Mouse (Mus musculus): ENCODE measurements around the gene Zbp1. TPM values are rescaled to one million over a fixed set of nuclear protein-coding genes. Genes with fewer than 3 reads are reported as not detected.

The Zbp1 gene
- polyA plus RNA-seq (2014; fragmentation: Nextera tagmentation; extraction: Ambion mirVana) = not detected in 2 replicates

DNA sequence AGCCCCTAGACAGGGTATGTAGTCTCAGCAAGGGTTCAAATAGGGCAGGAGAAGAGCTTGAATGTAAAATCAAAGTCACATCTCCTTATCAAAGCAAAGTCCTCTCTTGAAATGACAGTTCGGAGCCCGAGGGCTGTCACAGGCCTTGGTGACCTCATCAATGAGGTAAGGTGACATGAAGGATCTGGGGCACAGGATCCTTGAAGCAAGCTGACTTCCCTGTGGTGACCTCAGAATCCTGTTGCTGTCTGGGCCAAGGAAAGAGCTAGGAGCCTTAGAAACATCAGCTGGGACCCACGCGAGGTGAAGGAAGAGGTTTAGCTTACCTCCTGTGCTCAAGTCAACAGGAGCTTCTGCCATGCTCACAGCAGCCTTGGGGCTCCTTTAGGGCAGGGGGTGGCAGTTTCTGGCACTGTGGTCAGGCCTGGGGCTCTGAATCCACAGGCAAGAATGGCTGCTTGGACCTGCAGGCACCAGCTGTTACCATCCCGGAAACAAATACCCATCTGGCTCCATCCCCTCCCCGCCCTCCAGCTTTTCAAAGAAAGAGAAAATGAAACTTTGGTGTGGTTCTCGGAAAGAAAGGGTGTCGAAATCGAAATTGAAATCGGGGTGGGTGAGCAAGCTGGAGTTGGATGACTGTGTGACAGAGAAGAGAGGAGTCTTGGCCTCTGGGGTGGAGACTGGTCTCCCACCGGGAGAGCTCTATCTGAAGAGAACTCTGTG lies at the start of gene Zbp1:
Zbp1 (minus strand) TSS at position 508 of the 726 bp plus-strand sequence.
- no peak within 1 kb of the TSS for H3K9ac ChIP-seq (ENCODE audit: low read length)
- no peaks in the 10 kb centered on the region for H3K9me3 ChIP-seq (ENCODE audit: control insufficient read depth, low read length)
- H3K4me2 ChIP-seq (ENCODE audit: low read depth, low read length, severe bottlenecking) = no peak within 1 kb of the TSS
- no peaks in the 10 kb centered on the region for H3K36me3 ChIP-seq (ENCODE audit: control insufficient read depth, insufficient read depth, low read length)
- no peaks in the 10 kb centered on the region for H3K4me1 ChIP-seq (replicated peaks; ENCODE audit: control insufficient read depth, insufficient read depth, low read length)
- H3K27ac ChIP-seq (ENCODE audit: low read depth, low read length) = no peak within 1 kb of the TSS
- 75% methylated on average over 11 of the region's 11 CpGs for WGBS
- H3K4me3 ChIP-seq (ENCODE audit: low read depth, low read length) = no peak within 1 kb of the TSS
- H3K27me3 ChIP-seq (ENCODE audit: control insufficient read depth, insufficient read depth, low read length) = no peaks in the 10 kb centered on the region
- no peak for ATAC-seq (replicated peaks; ENCODE audit: low FRiP score)
- peak; percentile 46 for DNase-seq (ENCODE audit: low spot score)

DNA sequence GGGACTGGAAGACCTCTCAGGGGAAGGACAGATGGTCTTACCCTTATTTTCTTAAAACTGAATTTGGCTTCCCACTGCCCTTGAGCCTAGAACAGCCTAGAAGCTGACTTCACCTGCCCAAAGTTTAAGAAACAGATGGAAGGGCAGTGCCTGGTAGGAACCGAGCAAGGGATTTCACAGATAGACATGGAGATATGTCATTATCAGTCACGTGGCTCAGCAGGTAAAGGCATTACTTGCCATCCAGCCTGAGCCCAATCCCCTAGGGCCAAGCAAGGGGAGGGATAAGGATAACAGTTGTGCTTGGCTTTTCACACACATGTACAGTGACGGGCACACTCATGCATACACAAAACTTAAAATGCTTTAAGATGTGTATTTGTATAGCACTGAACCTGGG lies 48.8 kb upstream of the Zbp1 start:
- Histone ChIP-seq H3K4me2 (ENCODE audit: low read depth, low read length, severe bottlenecking) (no peak overlapping the region), H3K27me3 (ENCODE audit: control insufficient read depth, insufficient read depth, low read length) (no peaks in the 10 kb centered on the region), H3K9ac (ENCODE audit: low read length) (no peak overlapping the region), H3K9me3 (ENCODE audit: control insufficient read depth, low read length) (no peaks in the 10 kb centered on the region), H3K27ac (ENCODE audit: low read depth, low read length) (no peak overlapping the region), H3K4me1 (replicated peaks; ENCODE audit: control insufficient read depth, insufficient read depth, low read length) (peaks cover 27% of the 10 kb centered on the region; the same call in 1 of the 2 replicates), H3K4me3 (ENCODE audit: low read depth, low read length) (no peak overlapping the region), H3K36me3 (ENCODE audit: control insufficient read depth, insufficient read depth, low read length) (no peaks in the 10 kb centered on the region)
- WGBS = 91% methylated on average over 3 of the region's 3 CpGs
- no peak for ATAC-seq (replicated peaks; ENCODE audit: low FRiP score)
- no peak for DNase-seq (ENCODE audit: low spot score)

DNA sequence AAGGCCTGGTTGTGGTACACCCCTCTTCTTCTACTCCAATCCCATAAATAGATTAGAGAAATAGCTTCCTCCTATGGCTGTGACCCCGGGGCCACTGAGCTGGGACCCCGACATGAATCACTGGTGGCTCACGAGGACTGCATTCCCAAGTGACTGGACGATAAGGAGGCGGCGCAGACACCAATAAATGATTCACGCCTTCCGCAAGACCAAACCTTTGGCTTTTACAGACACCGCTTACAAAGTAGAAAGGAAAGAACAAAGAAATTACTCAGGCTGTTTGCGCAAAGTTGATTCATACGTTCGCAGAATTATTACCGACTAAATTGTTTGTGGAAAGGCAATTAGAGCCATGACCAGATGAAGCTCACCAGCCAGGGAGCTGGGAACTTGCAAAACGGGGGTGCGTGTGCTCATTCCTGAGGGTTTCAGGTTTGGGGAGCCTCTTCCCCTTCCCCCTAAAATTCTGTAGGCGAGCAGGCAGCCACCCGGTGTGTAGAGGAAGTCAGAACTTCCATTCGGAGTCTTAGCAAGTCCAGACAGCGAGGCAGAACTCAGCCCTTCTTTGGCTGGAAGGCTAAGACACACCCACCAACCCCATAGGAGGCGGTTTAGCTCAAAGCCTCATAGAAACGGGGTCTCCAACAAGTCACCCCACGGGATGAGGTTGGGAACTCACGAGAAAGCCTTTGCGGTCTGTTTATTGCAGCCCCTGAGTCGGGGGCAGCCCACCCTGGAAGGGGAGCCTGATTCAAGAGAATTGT lies 47.8 kb upstream of the Zbp1 start:
- Histone ChIP-seq H3K9ac (ENCODE audit: low read length) (no peak overlapping the region), H3K4me1 (replicated peaks; ENCODE audit: control insufficient read depth, insufficient read depth, low read length) (peaks cover 25% of the 10 kb centered on the region; the same call in 1 of the 2 replicates), H3K27me3 (ENCODE audit: control insufficient read depth, insufficient read depth, low read length) (no peaks in the 10 kb centered on the region), H3K9me3 (ENCODE audit: control insufficient read depth, low read length) (no peaks in the 10 kb centered on the region), H3K27ac (ENCODE audit: low read depth, low read length) (no peak overlapping the region), H3K4me2 (ENCODE audit: low read depth, low read length, severe bottlenecking) (no peak overlapping the region), H3K4me3 (ENCODE audit: low read depth, low read length) (no peak overlapping the region), H3K36me3 (ENCODE audit: control insufficient read depth, insufficient read depth, low read length) (no peaks in the 10 kb centered on the region)
- WGBS = 80% methylated on average over 25 of the region's 25 CpGs
- no peak for ATAC-seq (replicated peaks; ENCODE audit: low FRiP score)
- DNase-seq (ENCODE audit: low spot score) = no peak

DNA sequence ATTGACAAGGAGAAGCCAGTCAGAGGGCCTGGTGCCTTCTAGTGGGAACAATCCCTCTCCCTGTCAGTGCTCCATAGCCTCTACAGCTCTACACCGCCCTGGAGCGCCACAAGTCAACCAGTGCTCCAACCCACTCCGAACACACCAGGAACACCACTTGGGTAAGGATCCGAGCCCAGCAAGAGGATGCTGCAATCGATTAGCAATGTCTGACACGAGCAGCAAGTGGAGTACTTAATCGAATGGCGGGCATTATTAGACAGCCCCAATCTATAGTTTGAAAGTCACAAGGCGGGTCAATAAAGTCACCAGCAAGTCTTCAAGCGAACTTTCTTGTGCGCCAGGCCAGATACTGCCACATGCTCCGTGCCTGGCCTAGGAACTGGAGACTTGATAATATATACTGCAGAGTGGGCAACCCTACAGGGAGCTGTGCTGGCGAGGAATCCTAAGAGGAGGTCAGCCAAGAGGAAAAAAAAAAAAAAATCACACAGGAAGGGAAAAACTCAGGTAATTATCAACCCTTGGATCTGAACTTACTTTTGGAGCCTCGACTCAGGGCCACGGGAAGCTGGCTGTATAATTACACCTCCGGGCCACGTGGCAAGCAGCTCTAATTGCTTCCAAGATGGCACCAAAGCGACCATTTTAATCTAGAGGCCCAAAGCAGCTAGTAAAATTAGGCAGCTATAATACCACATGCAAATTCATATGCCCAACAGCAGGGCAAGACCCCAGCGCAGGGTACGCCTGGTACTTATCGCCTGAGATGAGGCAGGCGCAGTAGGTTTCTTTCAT lies 46.9 kb upstream of the Zbp1 start:
- ATAC-seq (replicated peaks; ENCODE audit: low FRiP score) (no peak), DNase-seq (ENCODE audit: low spot score) (no peak)
- peaks cover 27% of the 10 kb centered on the region; the same call in 1 of the 2 replicates for H3K4me1 ChIP-seq (replicated peaks; ENCODE audit: control insufficient read depth, insufficient read depth, low read length)
- H3K4me3 ChIP-seq (ENCODE audit: low read depth, low read length) = no peak overlapping the region
- H3K36me3 ChIP-seq (ENCODE audit: control insufficient read depth, insufficient read depth, low read length) = no peaks in the 10 kb centered on the region
- no peaks in the 10 kb centered on the region for H3K9me3 ChIP-seq (ENCODE audit: control insufficient read depth, low read length)
- H3K27me3 ChIP-seq (ENCODE audit: control insufficient read depth, insufficient read depth, low read length) = no peaks in the 10 kb centered on the region
- no peak overlapping the region for H3K27ac ChIP-seq (ENCODE audit: low read depth, low read length)
- no peak overlapping the region for H3K9ac ChIP-seq (ENCODE audit: low read length)
- H3K4me2 ChIP-seq (ENCODE audit: low read depth, low read length, severe bottlenecking) = no peak overlapping the region
- WGBS = 92% methylated on average over 22 of the region's 22 CpGs

DNA sequence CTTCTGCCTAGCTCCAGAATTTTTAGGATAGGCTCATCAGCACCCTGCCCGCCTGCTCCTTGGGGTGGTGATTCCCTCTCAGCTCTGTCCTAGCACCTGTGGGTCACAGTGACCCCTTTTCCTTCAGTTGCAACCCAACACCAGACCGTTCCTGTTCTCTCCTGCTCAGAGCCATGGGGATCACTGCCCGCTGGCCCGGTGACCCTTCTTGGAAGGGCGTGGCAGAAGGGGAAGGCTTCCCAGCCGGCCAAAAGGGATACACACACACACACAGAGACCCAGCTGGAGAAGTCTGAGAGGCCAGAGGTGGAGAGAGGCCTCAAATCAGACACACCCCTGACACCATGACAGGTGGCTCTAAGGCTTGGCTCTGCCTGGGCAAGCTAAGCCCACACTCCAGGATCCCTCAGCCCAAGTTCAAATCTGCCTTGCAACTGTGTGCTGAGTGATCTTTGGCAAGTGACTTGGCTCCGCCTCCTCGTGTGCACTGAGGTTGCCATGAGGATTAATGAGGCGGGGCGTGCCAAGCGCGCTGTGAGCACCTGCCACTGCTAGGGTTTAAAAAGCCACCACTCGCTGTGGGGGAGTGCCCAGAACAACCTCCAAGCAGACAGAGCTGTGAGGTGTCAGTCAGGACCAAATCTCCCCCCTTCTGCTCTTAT lies 45.9 kb upstream of the Zbp1 start:
- Histone ChIP-seq H3K4me1 (replicated peaks; ENCODE audit: control insufficient read depth, insufficient read depth, low read length) (peaks cover 23% of the 10 kb centered on the region; the same call in 1 of the 2 replicates), H3K4me3 (ENCODE audit: low read depth, low read length) (no peak overlapping the region), H3K9ac (ENCODE audit: low read length) (no peak overlapping the region), H3K9me3 (ENCODE audit: control insufficient read depth, low read length) (no peaks in the 10 kb centered on the region), H3K4me2 (ENCODE audit: low read depth, low read length, severe bottlenecking) (no peak overlapping the region), H3K27ac (ENCODE audit: low read depth, low read length) (no peak overlapping the region), H3K36me3 (ENCODE audit: control insufficient read depth, insufficient read depth, low read length) (no peaks in the 10 kb centered on the region), H3K27me3 (ENCODE audit: control insufficient read depth, insufficient read depth, low read length) (no peaks in the 10 kb centered on the region)
- DNase-seq (ENCODE audit: low spot score) (peak; percentile 77), ATAC-seq (replicated peaks; ENCODE audit: low FRiP score) (peak; percentile 72)
- WGBS = 22% methylated on average over 13 of the region's 13 CpGs

DNA sequence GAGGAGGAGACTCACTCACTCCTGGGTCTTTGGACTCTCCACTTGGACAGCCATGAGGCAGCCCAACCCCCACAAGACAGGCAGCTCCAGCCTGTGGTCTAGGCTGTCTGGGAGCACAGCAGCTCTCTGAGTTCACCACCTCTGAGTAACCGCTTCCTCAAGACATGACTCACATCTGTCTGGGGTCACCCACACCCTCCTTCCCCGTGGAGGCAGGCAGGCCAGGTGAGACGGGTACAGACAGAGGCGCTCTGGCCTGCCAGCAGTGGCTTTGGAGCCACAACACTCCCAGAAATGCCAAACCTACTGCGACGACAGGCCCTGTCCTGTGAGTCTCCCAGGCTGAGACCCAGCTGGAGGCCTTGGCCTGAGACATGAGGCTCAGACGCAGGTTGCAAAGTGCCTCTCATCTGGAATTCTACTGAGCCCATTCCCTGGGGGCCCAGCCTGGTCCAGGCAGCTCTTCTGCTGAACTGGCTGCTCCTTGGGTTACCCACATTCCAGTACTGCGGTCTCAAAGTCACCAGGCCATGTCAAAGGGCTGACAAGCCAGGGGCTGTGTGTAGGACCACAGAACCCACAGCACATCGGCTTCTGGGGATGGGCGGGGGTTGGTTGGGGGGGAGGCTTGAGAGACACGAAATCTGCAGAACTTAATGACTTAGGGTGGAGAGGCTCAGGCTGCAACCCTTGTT lies 45.1 kb upstream of the Zbp1 start:
- Histone ChIP-seq H3K4me1 (replicated peaks; ENCODE audit: control insufficient read depth, insufficient read depth, low read length) (peaks cover 23% of the 10 kb centered on the region; the same call in 1 of the 2 replicates), H3K27ac (ENCODE audit: low read depth, low read length) (no peak overlapping the region), H3K9ac (ENCODE audit: low read length) (no peak overlapping the region), H3K27me3 (ENCODE audit: control insufficient read depth, insufficient read depth, low read length) (no peaks in the 10 kb centered on the region), H3K4me2 (ENCODE audit: low read depth, low read length, severe bottlenecking) (no peak overlapping the region), H3K36me3 (ENCODE audit: control insufficient read depth, insufficient read depth, low read length) (no peaks in the 10 kb centered on the region), H3K4me3 (ENCODE audit: low read depth, low read length) (no peak overlapping the region), H3K9me3 (ENCODE audit: control insufficient read depth, low read length) (no peaks in the 10 kb centered on the region)
- ATAC-seq (replicated peaks; ENCODE audit: low FRiP score) = no peak
- no peak for DNase-seq (ENCODE audit: low spot score)
- 70% methylated on average over 11 of the region's 11 CpGs for WGBS

DNA sequence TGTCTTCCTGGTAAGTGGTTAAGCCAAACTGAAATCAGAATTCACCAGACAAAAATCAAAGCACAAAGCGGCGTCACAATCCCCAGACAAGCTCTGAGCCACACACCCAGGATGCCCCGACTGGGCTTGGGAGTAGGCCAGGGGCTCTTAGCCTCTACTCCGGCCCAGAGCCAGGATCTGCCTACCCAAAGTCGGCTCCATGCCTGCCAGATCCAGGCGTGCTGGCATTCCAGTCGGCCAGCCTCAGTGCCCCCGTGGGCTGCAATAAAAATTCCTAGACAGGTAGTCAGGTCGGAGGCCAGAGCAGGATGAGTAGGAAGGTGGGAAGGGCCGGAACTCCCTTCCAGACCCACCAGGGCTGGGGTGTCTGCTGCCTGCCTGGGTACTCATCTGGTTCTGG lies 42.8 kb upstream of the Zbp1 start:
- no peaks in the 10 kb centered on the region for H3K27me3 ChIP-seq (ENCODE audit: control insufficient read depth, insufficient read depth, low read length)
- no peaks in the 10 kb centered on the region for H3K36me3 ChIP-seq (ENCODE audit: control insufficient read depth, insufficient read depth, low read length)
- H3K9me3 ChIP-seq (ENCODE audit: control insufficient read depth, low read length) = no peaks in the 10 kb centered on the region
- H3K4me1 ChIP-seq (replicated peaks; ENCODE audit: control insufficient read depth, insufficient read depth, low read length) = peaks cover 21% of the 10 kb centered on the region; the same call in 1 of the 2 replicates
- H3K4me2 ChIP-seq (ENCODE audit: low read depth, low read length, severe bottlenecking) = no peak overlapping the region
- ATAC-seq (replicated peaks; ENCODE audit: low FRiP score) (no peak), DNase-seq (ENCODE audit: low spot score) (no peak)
- no peak overlapping the region for H3K4me3 ChIP-seq (ENCODE audit: low read depth, low read length)
- 92% methylated on average over 10 of the region's 10 CpGs for WGBS
- H3K9ac ChIP-seq (ENCODE audit: low read length) = no peak overlapping the region
- H3K27ac ChIP-seq (ENCODE audit: low read depth, low read length) = no peak overlapping the region

Data from forebrain, embryonic 11.5 days (tissue).